Mouse (Mus musculus) adrenal gland, postnatal 10 days (tissue): ENCODE data around the gene B4galt1. TPM values are rescaled to one million over a fixed set of nuclear protein-coding genes. Genes with fewer than 3 reads are reported as not detected.

Source experiments
- DNase-seq: peaks from one replicate; pipeline ENCODE4 v3.0.0; 2021; ENCODE audit warnings: mixed read lengths
- long read RNA-seq, 2 experiments: library from polyadenylated mRNA; stranded (forward); transcript quantifications; one replicate each; pipeline ENCODE4 v2.0.0; 2021
- total RNA-seq, 2 experiments: library from RNA; stranded (reverse); gene quantifications; 2 replicates each; pipeline ENCODE4 v1.2.3; 2021

Gene B4galt1
- 10 to 100 TPM; 73.7 to 83.0 TPM for total RNA-seq
- long read RNA-seq, experiment 1, transcript B4galt1-201 (6 exons, 3,983 nt), result major isoform, 10 of 33 reads
- long read RNA-seq, experiment 1, partial matches to known transcripts, result 3 of 33 reads
- long read RNA-seq, experiment 1, other reads (novel, unspliced or antisense), result 20 of 33 reads
- long read RNA-seq, experiment 2, transcript B4galt1-201 (6 exons, 3,983 nt), result major isoform, 22 of 33 reads
- long read RNA-seq, experiment 2, partial matches to known transcripts, result 1 of 33 reads
- long read RNA-seq, experiment 2, other reads (novel, unspliced or antisense), result 10 of 33 reads

DNA sequence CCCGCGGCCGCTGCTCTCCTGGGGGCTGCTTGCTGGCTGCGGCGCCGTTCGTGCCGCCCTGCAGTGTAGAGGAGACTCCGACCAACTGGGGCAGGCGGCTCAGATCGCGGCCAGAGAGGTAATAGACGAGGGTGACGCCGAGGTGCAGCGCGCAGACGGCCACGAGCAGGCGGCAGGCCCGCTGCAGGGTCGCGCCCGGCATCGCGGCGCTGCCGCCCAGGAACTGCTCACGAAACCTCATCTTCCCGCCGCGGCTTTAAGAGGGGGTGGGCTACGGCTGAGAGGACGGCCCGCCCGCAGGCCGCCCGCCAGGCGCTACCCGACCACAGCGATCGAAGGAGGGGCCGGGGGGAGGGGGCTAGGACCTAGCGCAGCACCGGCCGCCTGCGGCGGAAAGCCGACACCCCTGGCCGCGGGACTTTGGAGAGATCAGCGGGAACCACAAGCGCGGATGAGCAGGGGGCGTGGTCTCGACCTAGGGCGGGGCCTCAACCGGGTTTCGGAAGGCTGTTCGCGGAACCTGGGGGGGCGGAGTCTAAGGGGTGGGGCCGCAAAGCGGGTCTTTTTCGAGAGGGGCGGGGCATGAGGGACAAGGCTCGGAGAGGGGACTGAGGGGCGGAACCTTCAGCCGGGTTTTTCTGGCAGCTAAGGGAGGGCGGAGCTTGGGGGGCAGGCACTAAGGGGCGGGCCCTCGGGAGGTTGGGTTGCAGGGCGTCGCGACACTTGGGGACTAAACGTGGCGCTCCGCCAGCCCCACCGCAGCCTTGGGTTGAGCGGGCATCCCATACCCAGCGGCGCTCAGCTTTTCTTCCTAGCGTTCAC is at the start of gene B4galt1:
Gene B4galt1, minus strand, starts transcription at position 441 of the 822 bp plus-strand sequence.
- peak; percentile 100 for DNase-seq

DNA sequence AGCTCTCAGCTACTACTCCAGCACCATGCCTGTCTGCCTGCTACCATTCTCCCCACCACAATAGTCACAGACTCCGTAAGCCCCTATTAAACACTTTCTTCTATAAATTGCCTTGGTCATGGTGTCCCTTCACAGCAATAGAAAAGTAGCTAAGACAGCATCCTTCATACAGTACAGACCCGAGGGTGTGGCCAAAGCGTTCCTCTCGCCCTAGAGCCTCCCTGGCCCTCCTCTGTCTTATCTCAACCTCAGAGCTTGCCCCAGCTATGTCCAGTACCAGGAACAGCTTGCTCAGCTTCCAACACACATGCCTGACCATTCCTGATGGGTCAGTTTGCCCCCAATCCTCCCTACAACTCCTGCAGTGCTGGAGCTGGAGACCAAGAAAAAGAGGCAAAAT is 46.8 kb upstream of the B4galt1 start:
- no peak for DNase-seq

- DNase-seq, result no peak
Observed at GRCm38 (mm10) chr4:40900071-40900470, 46.3 kb upstream of the B4galt1 start.

DNA sequence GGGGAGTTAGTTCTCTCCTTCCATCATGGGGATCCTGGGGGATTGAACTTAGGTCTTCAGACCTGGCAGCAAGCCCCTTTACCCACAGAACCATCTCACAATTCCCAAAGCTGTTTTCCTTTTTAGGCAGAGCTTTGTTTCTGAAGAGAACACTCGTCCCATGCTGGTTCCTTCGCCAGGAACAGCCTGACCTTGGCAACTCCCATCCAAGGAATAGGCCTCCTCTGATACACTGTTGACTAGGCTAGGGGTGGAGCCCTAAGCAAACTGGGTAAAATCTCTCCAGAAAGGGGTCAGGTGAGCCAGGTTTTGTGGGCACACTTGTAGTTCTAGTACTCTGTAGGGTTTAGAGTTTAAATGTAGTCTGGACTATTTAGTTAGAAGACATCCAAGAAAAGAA is 45.5 kb upstream of the B4galt1 start:
- no peak for DNase-seq

DNA sequence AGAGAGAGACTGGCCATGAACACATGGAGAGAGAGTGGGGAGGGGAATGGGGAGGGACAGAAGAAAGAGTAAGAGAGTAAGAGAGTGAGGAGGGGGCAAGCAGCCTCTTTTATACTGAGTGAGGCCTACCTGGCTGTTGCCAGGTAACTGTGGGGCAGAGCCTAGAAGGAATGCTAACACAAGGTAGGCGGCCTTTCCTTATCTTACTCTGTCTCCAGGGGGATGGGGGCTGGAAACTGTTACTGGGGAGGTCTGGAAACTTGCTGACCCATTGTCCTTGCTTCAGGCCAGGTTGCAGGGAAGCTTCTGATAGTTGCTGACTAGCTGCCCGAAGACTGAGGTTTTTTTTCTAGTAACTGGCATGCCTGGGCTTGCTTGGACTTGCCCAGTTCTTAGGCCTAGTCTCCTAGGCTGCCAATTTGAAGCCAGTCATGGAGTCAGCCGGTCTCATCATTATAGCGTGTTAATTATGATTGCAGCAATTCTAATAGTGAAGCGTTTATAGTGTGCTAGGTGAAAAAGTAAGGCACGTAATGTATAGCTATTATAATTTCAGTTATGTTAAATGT is 44.8 kb upstream of the B4galt1 start:
- DNase-seq, result no peak

DNA sequence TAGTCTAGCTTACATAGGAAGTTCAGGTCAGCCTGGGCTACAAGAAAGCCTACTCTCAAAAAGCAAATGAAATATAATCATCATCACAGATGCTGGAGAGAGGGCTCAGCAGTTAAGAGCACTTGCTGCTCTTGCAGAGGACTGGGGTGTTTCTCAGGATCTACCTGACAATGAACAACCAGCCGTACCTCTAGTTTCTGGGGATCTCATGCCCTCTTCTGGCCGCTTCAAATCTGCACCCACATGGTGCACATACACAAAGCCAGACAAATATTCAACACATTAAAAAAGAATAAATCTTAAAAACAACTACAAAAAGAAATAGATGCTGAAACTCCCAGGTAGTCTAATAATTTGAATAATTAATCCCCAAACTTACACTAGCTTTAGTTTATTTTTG is 41.8 kb upstream of the B4galt1 start:
- no peak for DNase-seq

DNA sequence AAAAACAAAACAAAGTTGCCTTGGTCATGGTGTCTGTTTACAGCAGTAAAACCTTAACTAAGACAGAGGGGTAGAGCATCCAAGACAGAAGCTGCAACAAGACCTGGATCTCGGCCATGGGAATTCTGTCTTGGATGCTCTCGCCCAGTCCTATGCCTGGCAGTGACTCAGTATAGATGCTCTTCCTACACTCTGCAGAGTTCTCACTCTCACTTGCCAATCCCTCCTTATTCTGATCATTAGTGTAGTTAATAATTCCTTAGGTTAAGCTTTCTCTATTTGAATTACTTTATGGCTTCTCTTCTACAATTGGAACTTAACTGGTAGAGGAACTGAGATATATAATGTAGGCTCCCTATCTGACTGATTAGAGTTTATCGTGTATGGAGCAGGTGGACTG is 41.3 kb upstream of the B4galt1 start:
- DNase-seq, result no peak

DNA sequence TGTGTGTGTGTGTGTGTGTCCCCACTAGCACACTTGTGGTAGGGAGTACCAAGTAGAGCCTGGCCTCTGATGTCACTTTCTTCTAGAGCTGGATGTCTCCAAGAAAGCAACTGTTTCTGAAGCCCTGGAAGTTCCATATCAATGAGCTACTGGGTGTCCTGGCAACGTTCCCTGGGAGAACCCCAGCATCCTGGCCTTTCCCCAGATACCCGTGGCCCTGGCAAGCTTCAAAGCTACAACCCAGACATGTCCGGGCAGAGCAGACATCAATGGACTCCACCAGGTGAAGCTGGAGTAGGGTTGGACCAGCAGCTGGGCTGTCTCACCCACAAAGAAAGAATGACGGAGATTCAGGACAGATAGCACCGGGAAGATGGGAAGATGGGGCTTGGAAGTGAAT is 37.4 kb upstream of the B4galt1 start:
- DNase-seq, result no peak

- no peak for DNase-seq
Observed at GRCm38 (mm10) chr4:40889983-40890382, 36.2 kb upstream of the B4galt1 start.

GRCm38 (mm10) chr4:40889252-40889651 is 35.4 kb upstream of the B4galt1 start:
- DNase-seq, result peak; percentile 68

DNA sequence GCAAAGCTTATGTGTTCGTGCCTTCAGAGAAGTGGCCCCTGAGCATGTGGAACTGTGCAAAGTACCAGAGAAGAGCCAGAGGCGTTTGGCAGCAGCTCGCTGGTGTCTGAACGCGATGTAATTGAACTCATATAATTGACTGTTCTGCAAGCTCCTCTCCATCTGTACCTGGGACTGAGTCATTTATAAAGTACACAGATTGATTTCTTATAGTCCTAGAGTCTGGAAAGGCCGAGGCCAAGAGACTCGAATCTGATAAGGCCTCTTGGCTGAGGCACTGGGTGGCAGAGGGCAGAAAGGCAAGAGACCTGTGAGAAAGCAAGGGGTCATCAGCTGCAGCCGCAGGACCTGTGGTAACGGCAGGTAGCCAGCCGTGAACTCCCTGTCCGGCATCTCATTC is 35.0 kb upstream of the B4galt1 start:
- DNase-seq, result no peak

- no peak for DNase-seq
Observed at GRCm38 (mm10) chr4:40885883-40886282, 32.1 kb upstream of the B4galt1 start.

DNA sequence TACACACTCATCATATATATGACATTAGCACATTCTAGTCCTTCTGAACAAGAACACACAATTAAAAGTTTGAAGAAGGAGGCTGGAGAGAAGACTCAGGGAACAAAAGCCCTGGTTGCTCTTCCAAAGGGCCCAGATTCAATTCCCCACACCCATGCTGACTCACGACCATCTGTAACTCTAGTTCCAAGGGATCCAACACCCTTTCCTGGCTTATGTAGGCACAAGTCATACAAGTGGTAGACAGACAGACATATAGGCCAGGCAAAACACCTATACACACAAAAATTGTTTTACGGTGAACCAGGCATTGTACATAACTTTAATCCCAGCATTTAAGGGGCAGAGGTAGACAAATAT is 31.3 kb upstream of the B4galt1 start:
- DNase-seq, result no peak

DNA sequence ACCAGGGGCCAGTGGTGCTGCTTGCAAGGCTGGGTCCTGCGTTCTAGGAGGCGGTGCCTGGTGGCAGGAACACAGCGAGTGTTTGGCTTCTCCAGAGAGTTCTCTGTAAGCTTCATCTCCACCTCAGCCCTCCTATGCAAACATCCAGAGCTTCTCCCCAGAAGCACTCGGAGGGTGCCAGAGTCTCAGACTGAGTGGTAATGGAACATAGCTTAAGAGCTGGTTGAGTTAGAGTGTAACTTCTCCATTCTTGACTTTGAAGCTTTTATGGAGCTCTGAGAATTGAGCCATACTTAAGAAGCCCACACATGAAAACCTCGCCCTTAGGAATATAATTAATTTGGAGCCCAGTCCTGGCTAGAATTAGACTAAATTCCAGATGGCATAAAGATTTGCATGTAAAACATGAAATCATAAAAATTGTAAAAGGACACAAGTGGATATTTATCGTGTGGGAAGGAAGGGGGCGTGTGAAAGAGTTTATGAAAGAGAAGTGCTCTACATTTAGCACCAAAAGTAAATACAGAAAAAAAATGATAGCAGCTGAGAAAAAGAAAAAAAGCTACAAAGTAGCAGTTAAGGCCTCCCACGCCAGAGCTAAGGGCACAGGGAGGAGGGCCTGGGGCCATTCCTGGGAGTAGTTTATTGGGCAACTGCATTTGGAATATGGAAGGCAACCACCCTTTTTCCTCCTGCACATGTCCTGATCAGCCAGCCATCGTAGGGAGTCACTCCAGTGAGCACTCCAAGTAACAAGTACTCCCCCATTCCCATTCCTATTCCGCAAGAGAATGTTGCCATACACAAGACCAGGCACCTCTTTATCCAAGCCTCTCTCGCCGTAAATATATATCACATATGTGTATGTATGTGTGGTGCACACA is 30.7 kb upstream of the B4galt1 start:
- no peak for DNase-seq

GRCm38 (mm10) chr4:40883200-40883599 is 29.4 kb upstream of the B4galt1 start:
- DNase-seq, result no peak

DNA sequence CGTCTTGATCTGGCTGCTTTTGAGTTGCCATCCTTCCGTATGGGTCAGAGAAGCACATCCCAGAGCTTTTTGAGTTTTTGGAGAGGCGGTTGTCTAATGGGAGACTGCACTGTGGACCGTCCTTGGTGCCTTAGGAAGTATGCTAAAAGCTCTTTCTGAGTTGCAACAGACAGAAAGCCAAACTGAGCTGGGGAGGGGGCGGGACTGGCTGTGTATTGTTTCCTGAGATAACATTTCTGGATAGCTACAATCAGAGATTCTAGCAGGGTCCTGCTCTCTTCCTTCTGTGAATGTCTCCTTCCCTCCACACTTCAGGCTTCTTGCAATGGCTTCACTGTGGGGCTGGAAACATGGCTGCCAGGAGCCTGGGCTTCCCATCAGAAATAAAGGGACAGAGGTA is 23.7 kb upstream of the B4galt1 start:
- no peak for DNase-seq

DNA sequence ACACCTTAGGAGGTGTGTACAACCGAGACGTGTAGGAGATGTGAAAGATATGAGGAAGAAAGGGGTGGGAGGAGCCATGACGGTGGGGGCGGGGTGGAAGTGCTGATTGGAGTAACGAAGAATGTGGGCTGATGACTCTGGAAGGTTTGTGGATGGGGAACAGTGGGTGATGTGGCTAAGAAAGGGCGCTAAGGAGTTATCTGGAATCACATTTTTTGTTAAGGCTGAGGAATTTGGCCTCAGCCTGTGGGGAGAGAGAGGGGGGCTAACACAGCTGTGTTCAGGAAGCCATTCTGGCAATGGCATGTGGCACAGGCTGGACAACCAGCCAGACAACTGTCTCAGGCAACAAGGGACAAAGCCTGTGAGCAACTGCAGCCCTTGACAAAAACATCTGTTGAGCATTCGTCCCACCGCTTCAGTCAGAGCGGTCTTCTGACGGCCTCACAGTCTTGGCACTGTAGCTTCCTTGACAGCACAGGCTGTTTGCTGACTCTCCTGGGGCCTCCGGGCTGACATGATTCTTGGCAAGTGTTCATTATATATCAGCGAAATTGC is 23.1 kb upstream of the B4galt1 start:
- peak; percentile 51 for DNase-seq

GRCm38 (mm10) chr4:40875842-40876241 is 22.0 kb upstream of the B4galt1 start:
- DNase-seq, result no peak

- no peak for DNase-seq
Observed at GRCm38 (mm10) chr4:40874794-40875552, 21.2 kb upstream of the B4galt1 start.

- DNase-seq, result peak; percentile 58
Observed at GRCm38 (mm10) chr4:40874151-40874600, 20.4 kb upstream of the B4galt1 start.

DNA sequence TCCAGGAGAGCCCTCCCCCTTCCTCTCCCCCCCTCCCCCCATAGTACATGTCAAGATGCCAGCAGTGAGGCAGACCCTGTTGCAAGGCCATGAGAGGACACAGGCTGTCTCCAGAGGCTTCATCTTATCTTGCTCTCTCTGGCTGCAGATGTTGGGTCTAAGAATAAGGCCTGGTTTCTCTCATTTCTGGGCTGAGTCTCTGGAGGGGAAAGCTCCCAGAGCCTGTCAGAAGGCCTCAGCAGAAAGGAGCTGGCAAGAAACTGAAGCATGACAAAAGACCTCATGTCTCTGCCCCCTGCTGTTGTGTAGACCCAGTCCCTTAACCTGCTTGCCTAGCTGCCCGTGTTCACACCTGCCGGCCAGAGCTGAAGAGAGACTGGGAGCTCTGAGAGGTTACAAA is 19.5 kb upstream of the B4galt1 start:
- DNase-seq, result no peak
